Mouse (Mus musculus): ENCODE results near the gene Lyzl4. TPM values are rescaled to one million over a fixed set of nuclear protein-coding genes. Genes with fewer than 3 reads are reported as not detected.

The Lyzl4 gene
- 0.05 and 0.08 TPM in 2 replicates for polyA plus RNA-seq (2012; rRNA removed)

DNA sequence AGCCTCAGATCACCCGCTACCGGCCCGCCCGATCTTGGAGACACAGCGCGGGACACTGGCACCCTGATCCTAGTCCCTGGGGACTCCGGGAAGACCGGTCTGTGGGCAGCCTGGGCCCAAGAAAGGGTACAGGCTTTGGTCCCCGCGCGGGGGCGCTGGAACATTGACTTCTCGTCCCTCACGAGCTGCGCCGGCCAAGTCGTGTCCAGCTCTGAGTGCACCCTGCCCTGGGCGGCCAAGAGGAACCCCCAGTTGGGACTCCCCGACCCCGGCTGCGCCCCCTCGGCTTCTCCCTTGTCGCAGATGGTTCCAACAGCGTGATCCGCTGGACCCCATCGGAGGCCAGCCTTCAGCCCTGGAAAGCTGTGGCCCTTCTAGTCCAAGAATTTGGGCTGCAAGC, at the start of gene Lyzl4:
Gene Lyzl4 (minus strand): TSS at position 96 of the 400 bp plus-strand sequence.

DNA sequence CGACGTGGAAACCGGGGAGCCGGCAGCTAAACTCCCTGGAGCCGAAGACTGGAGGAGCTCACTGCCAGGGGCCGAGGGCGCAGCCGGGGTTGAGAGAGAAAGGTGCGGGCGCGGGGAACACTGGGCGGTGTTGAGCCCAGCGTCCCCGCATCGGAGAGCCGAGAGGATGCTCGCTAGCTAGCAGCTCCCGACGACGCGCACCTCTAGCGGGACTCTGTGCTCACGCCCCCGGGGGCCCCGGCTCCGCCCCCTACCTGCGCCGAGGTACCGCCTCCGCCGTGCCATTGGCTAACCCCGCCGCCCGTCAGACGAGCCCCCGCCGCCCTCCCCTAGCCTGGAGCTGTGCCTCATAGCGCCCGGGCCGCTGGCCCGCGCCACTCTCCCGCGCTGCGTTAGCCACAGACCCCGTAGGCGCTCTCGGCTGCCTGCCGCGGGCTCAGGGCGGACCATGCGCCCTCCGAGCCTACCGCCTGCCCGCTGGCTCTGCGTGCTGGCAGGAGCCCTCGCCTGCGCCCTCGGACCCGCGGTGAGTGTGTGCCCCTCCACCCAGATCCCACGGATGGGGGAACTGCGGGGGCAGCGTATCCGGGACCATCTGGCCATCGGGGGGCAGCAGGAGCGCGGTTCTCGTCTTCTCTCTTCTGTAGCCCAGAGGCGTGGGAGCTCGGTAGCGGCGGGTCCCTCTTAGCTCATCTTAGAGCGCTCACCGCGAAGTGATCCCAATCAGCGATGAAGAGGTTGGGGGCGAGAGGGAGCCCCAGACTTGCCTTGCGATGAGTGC, 695 bp upstream of the Lyzl4 start, which contains the start of gene Vipr1:
Gene Vipr1 (plus strand): TSS at position 316 of the 781 bp plus-strand sequence.

Other genes starting within 250 kb of the Lyzl4 start
- gene Cck, start 146.4 kb downstream of the Lyzl4 start, polyA plus RNA-seq (2012; rRNA removed): 0.17 TPM in 1 of 2 replicates, not detected in the other
- 0.75 and 0.77 TPM in 2 replicates for gene Vipr1, start 620 bp upstream of the Lyzl4 start, polyA plus RNA-seq (2012; rRNA removed)
- gene Sec22c, start 63.4 kb upstream of the Lyzl4 start, polyA plus RNA-seq (2012; rRNA removed): 1.6 and 1.7 TPM in 2 replicates
- 34.9 TPM in 2 replicates for gene Ss18l2, start 68.2 kb upstream of the Lyzl4 start, polyA plus RNA-seq (2012; rRNA removed)
- 31.3 and 37.7 TPM in 2 replicates for gene Nktr, start 77.1 kb upstream of the Lyzl4 start, polyA plus RNA-seq (2012; rRNA removed)
- gene Zfp651, start 117.2 kb upstream of the Lyzl4 start, polyA plus RNA-seq (2012; rRNA removed): 2.5 and 2.9 TPM in 2 replicates
- 0.04 TPM in 1 of 2 replicates, not detected in the other for gene Klhl40, start 135.5 kb upstream of the Lyzl4 start, polyA plus RNA-seq (2012; rRNA removed)
- gene Hhatl, start 150.4 kb upstream of the Lyzl4 start, polyA plus RNA-seq (2012; rRNA removed): 0.03 and 0.06 TPM in 2 replicates
- 0.01 and 0.03 TPM in 2 replicates for gene Ccdc13, start 197.4 kb upstream of the Lyzl4 start, polyA plus RNA-seq (2012; rRNA removed)
- gene Higd1a, start 216.3 kb upstream of the Lyzl4 start, polyA plus RNA-seq (2012; rRNA removed): 30.3 and 36.7 TPM in 2 replicates

All from liver, embryonic 18 days (tissue).